Mouse (Mus musculus) adrenal gland, adult 18-20 months (tissue): Measurements from ENCODE around the gene Blzf1. TPM values are rescaled to one million over a fixed set of nuclear protein-coding genes. Genes with fewer than 3 reads are reported as not detected.

Experiments
- DNase-seq, 2 experiments: peaks; one replicate each; pipeline ENCODE4 v3.0.0; 2021 to 2022; ENCODE audit warnings: low spot score in 2 of 2
- long read RNA-seq, 2 experiments: library from polyadenylated mRNA; stranded (forward); transcript quantifications; one replicate each; pipeline ENCODE4 v2.0.0; 2021
- total RNA-seq, 2 experiments: library from RNA; stranded (reverse); gene quantifications; 1 replicate in 1 of 2; 2 replicates in 1 of 2; pipeline ENCODE4 v1.2.3; 2021

The Blzf1 gene
- total RNA-seq = 10 to 100 TPM; 23.1 to 26.9 TPM
- long read RNA-seq, experiment 1, transcript Blzf1-203 (7 exons, 2,430 nt) = major isoform, 12 of 13 reads
- long read RNA-seq, experiment 1, partial matches to known transcripts = 1 of 13 reads
- long read RNA-seq, experiment 1, other reads (novel, unspliced or antisense) = 0 of 13 reads
- long read RNA-seq, experiment 2, transcript Blzf1-203 (7 exons, 2,430 nt) = major isoform, 8 of 9 reads
- long read RNA-seq, experiment 2, partial matches to known transcripts = 0 of 9 reads
- long read RNA-seq, experiment 2, other reads (novel, unspliced or antisense) = 1 of 9 reads

- DNase-seq = peak; percentile 90
These were observed at the start of gene Blzf1 for GRCm38 (mm10) chr1:164307124-164307751. Blzf1 (minus strand) TSS chr1:164307489.

GRCm38 (mm10) chr1:164353443-164353842 lies 46.2 kb upstream of the Blzf1 start:
- no peak for DNase-seq

- DNase-seq = peak; percentile 23 to 31
These were observed 34.9 kb upstream of the Blzf1 start for GRCm38 (mm10) chr1:164342161-164342560.

- no peak for DNase-seq
These were observed 28.6 kb upstream of the Blzf1 start for GRCm38 (mm10) chr1:164335846-164336245.

GRCm38 (mm10) chr1:164335435-164335834 lies 28.1 kb upstream of the Blzf1 start:
- no peak for DNase-seq

GRCm38 (mm10) chr1:164332559-164332958 lies 25.3 kb upstream of the Blzf1 start:
- no peak for DNase-seq

GRCm38 (mm10) chr1:164327764-164328163 lies 20.5 kb upstream of the Blzf1 start:
- DNase-seq = no peak

GRCm38 (mm10) chr1:164326600-164327155 lies 19.4 kb upstream of the Blzf1 start:
- DNase-seq = no peak

- no peak for DNase-seq
These were observed 17.6 kb upstream of the Blzf1 start for GRCm38 (mm10) chr1:164324878-164325277.

- DNase-seq = no peak
These were observed 16.9 kb upstream of the Blzf1 start for GRCm38 (mm10) chr1:164324221-164324620.

- no peak for DNase-seq
These were observed 15.8 kb upstream of the Blzf1 start for GRCm38 (mm10) chr1:164322987-164323650.

GRCm38 (mm10) chr1:164321408-164321807 lies 14.1 kb upstream of the Blzf1 start:
- no peak for DNase-seq

GRCm38 (mm10) chr1:164320731-164321130 lies 13.4 kb upstream of the Blzf1 start:
- no peak for DNase-seq

- no peak for DNase-seq
These were observed 12.4 kb upstream of the Blzf1 start for GRCm38 (mm10) chr1:164319542-164320140.

- DNase-seq = no peak
These were observed 11.2 kb upstream of the Blzf1 start for GRCm38 (mm10) chr1:164318474-164318873.

- no peak for DNase-seq
These were observed 10.0 kb upstream of the Blzf1 start for GRCm38 (mm10) chr1:164317261-164317660.

GRCm38 (mm10) chr1:164316697-164317096 lies 9.4 kb upstream of the Blzf1 start:
- DNase-seq = peak; percentile 75 to 80

GRCm38 (mm10) chr1:164315266-164315665 lies 8.0 kb upstream of the Blzf1 start:
- peak; percentile 24 to 36 for DNase-seq

GRCm38 (mm10) chr1:164314085-164314484 lies 6.8 kb upstream of the Blzf1 start:
- no peak for DNase-seq

GRCm38 (mm10) chr1:164307922-164308321 lies 633 bp upstream of the Blzf1 start:
- DNase-seq = no peak

GRCm38 (mm10) chr1:164303821-164304220 lies 3.5 kb downstream of the Blzf1 start, which contains the start of gene Nme7:
Nme7 (plus strand) TSS chr1:164304121.
- DNase-seq = no peak
